Mouse (Mus musculus) G1E (cell line): Measurements from ENCODE around the gene T2. TPM values are rescaled to one million over a fixed set of nuclear protein-coding genes. Genes with fewer than 3 reads are reported as not detected.

Source experiments
- ATAC-seq: 2 replicates; pipeline ENCODE4 v1.8.0; 2016; ENCODE audit warnings: mild to moderate bottlenecking; ENCODE audit not compliant: insufficient number of reproducible peaks, poor library complexity, low FRiP score, severe bottlenecking; ENCODE audit errors: extremely low read depth
- DNase-seq: peaks from one replicate; pipeline ENCODE4 v3.0.0; 2012; ENCODE audit warnings: low spot score
- H3K27me3 ChIP-seq: 2 replicates; pipeline ENCODE4 v1.6.1; 2012; ENCODE audit warnings: mild to moderate bottlenecking, low read length, inconsistent platforms; ENCODE audit not compliant: insufficient read depth
- H3K36me3 ChIP-seq: replicated peaks from 2 replicates; pipeline ENCODE3; 2012; ENCODE audit warnings: mild to moderate bottlenecking, inconsistent platforms
- H3K4me1 ChIP-seq: 2 replicates; pipeline ENCODE4 v1.6.1; 2012; ENCODE audit warnings: low read depth, low read length, inconsistent platforms, mixed read lengths; ENCODE audit not compliant: insufficient read depth
- H3K4me3 ChIP-seq: 2 replicates; pipeline ENCODE4 v1.5.1; 2012; ENCODE audit warnings: low read depth, mild to moderate bottlenecking, inconsistent platforms, low read length, moderate library complexity, mixed read lengths
- H3K9me3 ChIP-seq: replicated peaks from 2 replicates; pipeline ENCODE4 v1.6.1; 2012; ENCODE audit warnings: inconsistent platforms
- CTCF ChIP-seq: IDR thresholded peaks from 2 replicates; pipeline ENCODE4 v1.5.1; 2012; ENCODE audit warnings: low read depth, low read length, inconsistent platforms, mixed read lengths
- GATA1 ChIP-seq: IDR thresholded peaks from 2 replicates; pipeline ENCODE4 v1.6.1; 2012; ENCODE audit warnings: borderline replicate concordance, low read length, inconsistent platforms, mixed read lengths
- GATA2 ChIP-seq: IDR thresholded peaks from 2 replicates; pipeline ENCODE4 v1.6.1; 2012; ENCODE audit warnings: low read depth, low read length, inconsistent platforms, borderline replicate concordance
- POLR2AphosphoS5 ChIP-seq: IDR thresholded peaks from 2 replicates; pipeline ENCODE4 v1.6.1; 2012; ENCODE audit warnings: low read depth, low read length, inconsistent platforms; ENCODE audit not compliant: insufficient replicate concordance
- TAL1 ChIP-seq: conservative IDR thresholded peaks from 2 replicates; pipeline ENCODE4 v1.6.1; 2012; ENCODE audit warnings: low read depth, low read length, inconsistent platforms, mixed read lengths
- polyA plus RNA-seq: library from polyadenylated mRNA; stranded (reverse); fragments of >175 nt; gene quantifications from 2 replicates; pipeline ENCODE4 v1.2.3, GENCODE M21; 2012
- total RNA-seq, 2 experiments: library from RNA; stranded (forward) in 1 of 2; stranded (reverse) in 1 of 2; fragments of 200-1000 nt in 1 of 2; fragments of >200 nt in 1 of 2; fragmentation: Nextera tagmentation in 1 of 2; gene quantifications; 2 replicates each; pipeline ENCODE4 v1.2.3; 2014 to 2017

T2 gene
- total and polyA plus RNA-seq, 3 experiments = not detected

DNA sequence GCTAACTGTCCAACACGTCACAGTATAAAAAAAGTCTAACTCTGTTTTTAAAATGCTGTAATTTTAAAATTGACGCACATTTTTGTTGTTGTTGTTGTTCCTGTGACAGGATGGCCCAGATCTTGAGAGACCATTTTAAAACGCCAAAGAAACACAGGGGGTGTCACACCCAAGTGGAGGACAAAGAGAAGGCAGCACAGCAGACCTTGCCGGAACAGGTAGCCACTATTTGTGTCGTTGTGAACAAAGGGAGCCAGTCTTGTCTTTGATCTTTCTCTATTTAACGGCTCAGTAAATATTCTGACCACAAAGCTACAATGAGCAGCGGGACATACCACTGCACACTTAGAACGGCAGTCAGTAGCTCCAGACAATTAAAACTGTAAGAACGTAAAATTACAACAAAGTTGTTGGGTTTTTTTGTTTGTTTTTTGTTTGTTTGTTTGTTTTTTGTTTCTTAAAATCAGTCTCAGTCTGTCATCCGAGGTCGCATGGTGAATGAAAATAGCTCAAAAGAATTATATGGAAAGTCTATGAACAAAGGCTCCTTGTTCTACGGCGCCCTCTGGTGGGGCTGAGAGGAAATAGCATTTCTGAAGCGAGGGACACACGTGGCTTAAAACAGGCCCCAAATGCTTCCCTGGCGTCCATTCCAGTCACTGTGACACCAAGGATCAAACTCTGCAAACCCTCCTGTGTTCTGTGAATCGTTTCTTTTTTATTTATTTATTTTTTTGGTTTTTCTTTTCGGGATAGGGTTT, 16.7 kb downstream of the T2 start:
- ATAC-seq (peak; percentile 55), DNase-seq (peak; percentile 61)
- TF ChIP-seq TAL1 (no peak), GATA1 (no peak), CTCF (peak; percentile 64), POLR2AphosphoS5 (no peak), GATA2 (no peak)
- Histone ChIP-seq H3K4me1 (peaks cover 11% of the 10 kb centered on the region), H3K36me3 (no peaks in the 10 kb centered on the region), H3K9me3 (no peaks in the 10 kb centered on the region), H3K4me3 (peak overlapping the region; percentile 64; the same call in 1 of the 2 replicates), H3K27me3 (peaks cover 14% of the 10 kb centered on the region)

DNA sequence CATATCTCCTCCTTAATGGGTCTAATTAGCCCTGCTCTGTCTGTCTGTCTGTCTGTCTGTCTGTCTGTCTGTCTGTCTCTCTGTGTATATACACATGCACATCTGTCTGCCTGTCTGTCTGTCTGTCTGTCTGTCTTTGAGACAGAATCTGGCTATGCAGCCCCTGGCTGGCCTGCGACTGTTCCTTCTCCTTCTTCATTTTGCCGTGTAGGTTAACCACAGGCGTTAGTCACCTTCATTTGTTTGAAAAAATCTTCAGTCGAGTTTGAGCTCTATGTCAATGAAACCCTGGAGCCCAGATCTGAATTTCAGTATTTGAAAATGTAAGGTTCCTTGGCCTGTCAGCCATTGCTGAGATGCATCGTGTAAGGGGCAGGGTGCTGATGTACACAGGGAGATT, 21.5 kb downstream of the T2 start:
- Histone ChIP-seq H3K9me3 (no peaks in the 10 kb centered on the region), H3K27me3 (peaks cover 3% of the 10 kb centered on the region; the same call in 1 of the 2 replicates), H3K4me3 (no peak overlapping the region), H3K36me3 (no peaks in the 10 kb centered on the region), H3K4me1 (peaks cover 1% of the 10 kb centered on the region; the same call in 1 of the 2 replicates)
- DNase-seq = no peak
- ATAC-seq = no peak
- TF ChIP-seq GATA2 (no peak), CTCF (no peak), GATA1 (no peak), TAL1 (no peak)

DNA sequence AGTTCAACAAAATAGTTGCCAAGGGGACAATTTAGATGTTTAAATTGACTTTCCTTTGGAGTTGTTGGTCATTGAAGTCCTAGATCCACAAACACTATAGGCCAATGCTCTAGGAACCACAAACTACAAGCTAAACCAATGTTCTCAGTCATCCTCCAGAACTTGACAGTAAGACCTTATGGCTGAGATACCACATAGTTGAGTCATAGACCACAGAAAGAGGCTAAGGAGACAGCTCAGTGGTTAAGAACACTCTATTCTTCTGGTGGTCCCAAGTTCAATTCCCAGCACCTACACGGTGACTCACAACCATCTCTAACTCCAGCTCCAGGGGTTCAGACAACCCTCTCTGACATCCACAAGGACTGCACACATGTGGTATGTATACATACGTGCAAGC, 29.6 kb downstream of the T2 start:
- Histone ChIP-seq H3K36me3 (no peaks in the 10 kb centered on the region), H3K4me3 (no peak overlapping the region), H3K27me3 (peaks cover 8% of the 10 kb centered on the region), H3K9me3 (no peaks in the 10 kb centered on the region), H3K4me1 (no peaks in the 10 kb centered on the region)
- DNase-seq (no peak), ATAC-seq (no peak)
- no peak for TF ChIP-seq TAL1
- TF ChIP-seq POLR2AphosphoS5 = no peak
- TF ChIP-seq GATA2 = no peak
- no peak for TF ChIP-seq CTCF
- no peak for TF ChIP-seq GATA1

DNA sequence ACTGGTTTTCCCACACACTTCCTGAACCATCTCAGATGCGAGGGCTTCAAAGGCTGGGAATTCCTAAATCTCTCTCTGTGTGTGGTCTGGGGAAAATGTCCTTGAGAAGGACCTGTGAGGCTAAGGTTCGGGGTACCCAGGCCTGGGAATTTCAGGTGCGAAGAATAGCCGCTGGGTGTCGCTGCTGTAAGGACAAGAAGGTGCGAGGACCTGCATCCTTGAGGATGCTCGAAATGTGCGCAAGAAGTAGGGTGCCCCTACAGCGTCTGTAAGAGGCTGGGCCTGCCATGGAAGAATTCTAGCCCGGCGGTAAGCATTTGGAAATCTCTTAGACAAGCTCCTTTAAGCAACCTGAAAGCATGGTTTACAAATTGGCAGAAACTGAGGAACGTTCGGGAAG, 32.7 kb downstream of the T2 start:
- Histone ChIP-seq H3K27me3 (peaks cover 8% of the 10 kb centered on the region), H3K9me3 (no peaks in the 10 kb centered on the region), H3K4me3 (no peak overlapping the region), H3K4me1 (no peaks in the 10 kb centered on the region), H3K36me3 (no peaks in the 10 kb centered on the region)
- no peak for ATAC-seq
- DNase-seq = no peak
- TF ChIP-seq POLR2AphosphoS5 (no peak), GATA2 (no peak), TAL1 (no peak), CTCF (no peak), GATA1 (no peak)

DNA sequence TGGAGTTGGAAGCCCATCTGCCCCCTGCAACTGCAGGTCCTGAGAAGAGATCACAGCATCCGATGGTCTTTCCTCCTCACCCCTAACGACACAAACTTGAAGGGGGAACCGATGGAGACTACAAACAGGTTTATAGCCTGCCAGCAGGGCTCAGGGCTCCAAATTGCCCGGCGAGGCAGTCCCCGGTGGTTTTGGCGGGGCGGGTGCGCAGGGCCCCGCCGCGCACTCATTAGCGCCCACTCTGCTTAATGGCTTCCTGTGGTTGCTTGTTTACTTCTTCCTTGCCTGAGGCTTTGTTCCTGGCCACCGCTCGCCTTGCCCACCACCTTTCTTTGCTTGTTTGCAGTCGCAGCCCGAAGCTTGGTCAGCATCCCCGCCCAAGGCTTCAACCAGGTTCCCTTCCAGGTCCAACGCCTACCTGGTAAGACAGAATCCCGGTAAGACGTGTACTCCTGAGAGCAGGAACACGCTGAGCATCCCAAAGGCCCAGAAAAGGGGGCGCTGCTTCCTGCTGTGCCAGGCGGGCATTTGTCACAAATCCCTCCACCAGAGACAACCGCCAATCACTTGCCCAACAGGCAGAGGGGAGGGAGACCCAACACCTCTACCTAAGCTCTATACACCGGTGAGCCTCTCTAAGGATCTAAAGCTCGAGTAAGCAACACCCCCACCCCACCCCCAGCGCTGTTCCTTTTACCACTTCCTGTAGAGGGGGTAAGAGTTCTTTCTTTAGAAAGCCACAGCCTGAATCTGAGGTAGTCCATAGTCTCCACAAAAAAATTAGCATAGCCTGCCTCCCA, 33.4 kb downstream of the T2 start:
- DNase-seq (no peak), ATAC-seq (no peak)
- H3K27me3 ChIP-seq = peaks cover 6% of the 10 kb centered on the region
- H3K9me3 ChIP-seq = no peaks in the 10 kb centered on the region
- H3K4me1 ChIP-seq = no peaks in the 10 kb centered on the region
- H3K36me3 ChIP-seq = no peaks in the 10 kb centered on the region
- TF ChIP-seq GATA1 (no peak), GATA2 (no peak)
- H3K4me3 ChIP-seq = no peak overlapping the region

DNA sequence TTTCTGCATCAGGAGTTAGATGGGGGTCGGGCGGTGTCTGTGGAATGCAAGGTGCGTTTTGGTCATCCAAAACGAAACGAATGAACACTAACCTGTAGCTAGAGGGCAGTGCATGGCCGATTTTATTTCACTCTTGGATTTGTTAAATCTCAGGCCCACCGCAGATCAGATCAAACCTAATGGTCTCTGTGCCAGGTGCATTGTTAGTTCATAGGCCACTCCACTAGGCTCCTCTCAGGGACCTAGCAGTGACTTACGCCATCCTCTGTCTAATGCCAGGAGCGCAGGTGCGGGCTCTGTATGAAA, 34.0 kb downstream of the T2 start:
- Histone ChIP-seq H3K4me3 (no peak overlapping the region), H3K9me3 (no peaks in the 10 kb centered on the region), H3K27me3 (peaks cover 6% of the 10 kb centered on the region), H3K36me3 (no peaks in the 10 kb centered on the region), H3K4me1 (no peaks in the 10 kb centered on the region)
- no peak for DNase-seq
- ATAC-seq = no peak
- TF ChIP-seq POLR2AphosphoS5 (no peak), TAL1 (no peak), GATA2 (no peak), GATA1 (no peak), CTCF (no peak)
